Mouse (Mus musculus) heart, embryonic 15.5 days (tissue): ENCODE measurements at regions not wholly inside any gene's neighbourhood (a gene's known extent, or its start where the extent isn't known, plus 50 kb on each side); places are given as distances from the start of the nearest gene placed in this dataset.
"Not testable (repeated sequence)": the region's sequence is repeated elsewhere in the genome, so short reads cannot be mapped to it uniquely, and the experiment has no call there.

ENCODE experiments used
- ATAC-seq: fragments of 200-750 bp; cut with Nextera tagmentation; replicated peaks from 2 replicates; pipeline ENCODE4 v1.8.0; 2017; ENCODE audit warnings: low read depth, moderate TSS enrichment; ENCODE audit not compliant: insufficient number of reproducible peaks, insufficient read depth, low FRiP score
- H3K27ac ChIP-seq: fragments of 300-500 bp; sonication (generic); 2 replicates; pipeline ENCODE4 v1.5.1; 2015; ENCODE audit warnings: mild to moderate bottlenecking, inconsistent platforms
- H3K27me3 ChIP-seq: fragments of 300-500 bp; sonication (generic); 2 replicates; pipeline ENCODE4 v1.6.1; 2015; ENCODE audit warnings: inconsistent platforms
- H3K36me3 ChIP-seq: fragments of 300-500 bp; sonication (generic); 2 replicates; pipeline ENCODE4 v1.6.1; 2015; ENCODE audit warnings: mild to moderate bottlenecking, inconsistent platforms
- H3K4me1 ChIP-seq: fragments of 300-500 bp; sonication (generic); replicated peaks from 2 replicates; pipeline ENCODE4 v1.6.1; 2015; ENCODE audit warnings: inconsistent platforms
- H3K4me2 ChIP-seq: fragments of 300-500 bp; sonication (generic); 2 replicates; pipeline ENCODE4 v1.6.1; 2015; ENCODE audit warnings: inconsistent platforms, mild to moderate bottlenecking, moderate library complexity
- H3K4me3 ChIP-seq: fragments of 300-500 bp; sonication (generic); 2 replicates; pipeline ENCODE4 v1.5.1; 2015; ENCODE audit warnings: mild to moderate bottlenecking, inconsistent platforms
- H3K9ac ChIP-seq: fragments of 300-500 bp; sonication (generic); 2 replicates; pipeline ENCODE4 v1.6.1; 2015; ENCODE audit warnings: mild to moderate bottlenecking, inconsistent platforms
- H3K9me3 ChIP-seq: fragments of 300-500 bp; sonication (generic); replicated peaks from 2 replicates; pipeline ENCODE4 v1.6.1; 2016; ENCODE audit warnings: inconsistent platforms
- WGBS: fragments of 180-500 bp; shearing (Covaris S2); methylation state at CpG from one replicate; pipeline ENCODE4 v1.1.7; 2015; ENCODE audit warnings: mixed read lengths; 5-methylcytosine and 5-hydroxymethylcytosine counted together

DNA sequence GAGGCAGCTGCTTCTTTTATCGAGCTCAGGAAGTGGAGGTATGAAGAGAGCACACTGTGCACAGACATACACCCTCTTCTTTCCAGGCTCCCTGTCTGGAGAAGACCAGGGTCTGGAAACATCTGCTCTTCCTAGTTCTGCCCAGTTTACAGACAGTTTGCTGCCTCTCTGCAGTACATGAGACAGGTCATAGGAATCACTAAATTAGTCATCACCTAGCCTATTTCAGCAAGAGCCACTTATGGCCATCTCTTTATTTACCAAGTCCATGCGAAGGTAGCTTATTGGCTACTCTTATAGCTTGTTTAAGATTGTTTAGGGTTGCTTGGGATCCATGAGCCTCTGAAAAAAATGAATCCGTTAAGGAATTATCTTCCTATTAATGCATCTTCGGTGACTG, 257.9 kb downstream of the Nfkbiz start:
- no peak overlapping the region for H3K9ac ChIP-seq
- H3K9me3 ChIP-seq, result no peaks in the 10 kb centered on the region
- no peak overlapping the region for H3K4me3 ChIP-seq
- no peaks in the 10 kb centered on the region for H3K27me3 ChIP-seq
- no peak overlapping the region for H3K4me2 ChIP-seq
- H3K27ac ChIP-seq, result no peak overlapping the region
- H3K4me1 ChIP-seq, result no peaks in the 10 kb centered on the region
- 65% methylated on average over 4 of the region's 4 CpGs for WGBS
- no peak for ATAC-seq
- no peaks in the 10 kb centered on the region for H3K36me3 ChIP-seq

DNA sequence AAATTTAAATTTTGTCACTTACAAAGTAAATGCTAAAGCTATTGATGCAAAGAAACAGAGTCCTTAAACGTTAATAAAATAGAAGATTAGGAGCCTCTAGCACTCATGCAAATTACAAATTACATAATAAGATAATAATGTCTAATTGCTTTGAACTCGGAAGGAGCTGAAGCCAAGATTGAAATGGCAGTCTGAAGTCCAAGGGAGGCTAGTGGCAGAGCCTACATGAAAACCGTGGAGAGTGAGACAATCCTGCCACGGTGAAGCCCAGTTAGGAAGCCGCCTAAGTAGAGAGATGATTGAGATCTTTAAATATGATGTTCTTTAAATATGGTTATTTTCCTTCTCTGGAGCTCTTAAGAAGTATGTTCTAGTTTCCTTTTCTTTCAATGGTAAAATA, 260.0 kb downstream of the Nfkbiz start:
- Histone ChIP-seq H3K36me3 (no peaks in the 10 kb centered on the region), H3K9me3 (no peaks in the 10 kb centered on the region), H3K27ac (no peak overlapping the region), H3K9ac (no peak overlapping the region), H3K4me2 (no peak overlapping the region), H3K27me3 (no peaks in the 10 kb centered on the region), H3K4me1 (no peaks in the 10 kb centered on the region), H3K4me3 (no peak overlapping the region)
- no peak for ATAC-seq
- 80% methylated on average over 5 of the region's 5 CpGs for WGBS

DNA sequence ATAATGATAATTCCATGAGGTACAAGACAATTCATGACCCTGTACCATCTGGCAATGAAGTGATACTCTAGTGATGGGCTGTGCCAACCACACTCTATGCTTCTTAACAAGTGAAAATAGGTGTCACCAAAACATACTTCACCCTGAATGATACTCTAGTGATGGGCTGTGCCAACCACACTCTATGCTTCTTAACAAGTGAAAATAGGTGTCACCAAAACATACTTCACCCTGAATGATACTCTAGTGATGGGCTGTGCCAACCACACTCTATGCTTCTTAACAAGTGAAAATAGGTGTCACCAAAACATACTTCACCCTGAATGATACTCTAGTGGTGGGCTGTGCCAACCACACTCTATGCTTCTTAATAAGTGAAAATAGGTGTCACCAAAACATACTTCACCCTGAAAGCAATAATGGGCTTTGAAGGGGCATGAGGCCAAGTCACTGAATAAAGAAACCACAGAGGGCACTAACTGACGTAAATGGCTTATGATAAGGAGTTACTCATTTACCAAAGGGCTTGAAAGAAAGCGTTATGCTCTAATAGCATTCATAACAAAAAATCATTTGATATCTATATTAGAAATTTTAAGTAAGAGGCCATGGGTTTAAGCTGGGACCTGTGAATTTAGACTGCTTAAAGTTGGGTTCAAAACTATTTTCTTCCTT, 263.0 kb downstream of the Nfkbiz start:
- not testable (repeated sequence) for ATAC-seq, H3K9ac ChIP-seq, H3K4me3 ChIP-seq, H3K4me2 ChIP-seq, H3K4me1 ChIP-seq, H3K27ac ChIP-seq, H3K27me3 ChIP-seq, H3K36me3 ChIP-seq, H3K9me3 ChIP-seq
- WGBS, result 71% methylated on average over 2 of the region's 2 CpGs

DNA sequence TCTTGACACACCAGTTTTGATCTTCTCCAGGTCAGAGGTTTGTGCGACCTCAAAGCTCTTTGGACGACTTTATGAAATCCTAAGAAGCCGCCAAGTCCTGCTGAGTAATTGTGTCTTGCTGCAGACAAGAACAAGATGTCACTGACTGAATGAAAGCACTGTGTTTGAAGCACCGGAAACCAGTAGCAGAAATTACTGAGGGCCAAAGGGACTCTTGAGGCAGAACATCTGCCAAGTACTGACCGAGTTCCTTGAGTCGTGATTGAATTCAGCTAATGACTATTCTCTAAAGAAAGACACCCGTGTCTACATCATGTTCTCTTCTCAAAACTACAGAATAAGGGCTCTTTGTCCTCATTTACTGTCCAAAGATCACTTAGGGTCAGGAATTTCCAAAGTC, 267.6 kb downstream of the Nfkbiz start:
- Histone ChIP-seq H3K4me3 (no peak overlapping the region), H3K27ac (no peak overlapping the region)
- WGBS, result 62% methylated on average over 7 of the region's 7 CpGs

DNA sequence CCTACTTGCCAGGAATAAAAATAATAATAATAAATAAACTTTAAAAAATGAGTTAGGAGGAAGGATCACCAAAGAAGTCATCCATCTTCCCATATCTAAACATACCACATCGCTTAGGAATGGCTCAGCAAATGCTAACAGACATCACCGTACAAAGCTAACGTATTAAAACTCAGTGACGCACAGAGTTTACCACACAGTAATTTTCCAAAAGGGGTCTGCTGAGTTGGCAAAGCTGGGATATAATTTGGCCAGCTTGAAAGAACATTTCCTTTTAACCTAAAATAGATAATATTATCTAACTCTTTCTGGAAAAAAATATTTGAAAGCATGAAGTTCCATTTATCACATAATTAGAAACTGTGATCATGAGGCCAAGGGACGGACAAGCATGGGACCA, 268.6 kb downstream of the Nfkbiz start:
- H3K9me3 ChIP-seq, result no peaks in the 10 kb centered on the region
- H3K27ac ChIP-seq, result no peak overlapping the region; the same call in 1 of the 2 replicates
- no peaks in the 10 kb centered on the region for H3K36me3 ChIP-seq
- ATAC-seq, result no peak
- no peaks in the 10 kb centered on the region for H3K27me3 ChIP-seq
- H3K4me3 ChIP-seq, result no peak overlapping the region
- no peak overlapping the region for H3K4me2 ChIP-seq
- no peaks in the 10 kb centered on the region for H3K4me1 ChIP-seq
- no peak overlapping the region for H3K9ac ChIP-seq
- 65% methylated on average over 5 of the region's 5 CpGs for WGBS

More for the DNA sequence above, 267.6 kb downstream of the Nfkbiz start:
- Histone ChIP-seq H3K27me3 (no peaks in the 10 kb centered on the region), H3K9me3 (no peaks in the 10 kb centered on the region), H3K4me2 (no peak overlapping the region), H3K9ac (no peak overlapping the region), H3K4me1 (no peaks in the 10 kb centered on the region), H3K36me3 (no peaks in the 10 kb centered on the region)
- ATAC-seq, result no peak

DNA sequence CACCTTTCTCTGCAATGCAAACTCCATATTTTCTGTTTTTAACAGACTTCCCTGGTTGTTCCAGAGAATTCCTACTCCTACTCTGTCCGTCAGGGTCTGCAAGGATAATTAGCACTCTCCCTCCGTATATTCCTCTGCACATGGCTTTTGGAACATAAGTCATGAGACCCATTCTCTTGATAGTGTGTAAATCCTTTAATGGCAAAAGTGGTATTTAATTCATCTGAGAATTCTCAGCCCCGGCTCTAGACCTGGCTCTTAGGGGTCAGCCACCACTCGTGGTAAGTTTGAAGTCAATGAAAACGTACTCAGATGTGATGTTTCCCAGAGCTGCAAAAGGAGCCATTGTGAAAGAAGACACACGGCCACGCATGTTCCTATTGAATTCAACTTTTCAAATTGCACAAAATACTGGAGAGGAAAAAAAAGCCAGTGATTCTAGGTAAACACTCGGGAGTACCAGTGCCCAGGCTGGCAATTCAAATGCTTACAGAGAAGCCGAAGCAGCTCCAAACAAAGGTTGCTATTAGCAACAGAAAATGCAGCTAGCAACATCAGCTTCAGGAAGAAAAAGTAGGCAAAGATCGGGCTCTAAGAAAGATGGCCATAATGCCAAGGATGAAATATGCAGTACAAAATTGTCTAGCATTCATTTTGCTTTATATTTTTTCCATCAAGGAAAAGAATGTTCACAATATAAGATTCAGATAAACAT, 258.2 kb upstream of the Zpld1 start:
- H3K4me3 ChIP-seq, result no peak overlapping the region
- peaks cover 5% of the 10 kb centered on the region; the same call in 1 of the 2 replicates for H3K4me1 ChIP-seq
- no peak for ATAC-seq
- 54% methylated on average over 10 of the region's 10 CpGs for WGBS
- no peaks in the 10 kb centered on the region for H3K9me3 ChIP-seq
- H3K4me2 ChIP-seq, result peak overlapping the region; percentile 32; the same call in 1 of the 2 replicates
- no peak overlapping the region for H3K9ac ChIP-seq
- H3K27ac ChIP-seq, result peak overlapping the region; percentile 53
- H3K27me3 ChIP-seq, result no peaks in the 10 kb centered on the region
- no peaks in the 10 kb centered on the region for H3K36me3 ChIP-seq

DNA sequence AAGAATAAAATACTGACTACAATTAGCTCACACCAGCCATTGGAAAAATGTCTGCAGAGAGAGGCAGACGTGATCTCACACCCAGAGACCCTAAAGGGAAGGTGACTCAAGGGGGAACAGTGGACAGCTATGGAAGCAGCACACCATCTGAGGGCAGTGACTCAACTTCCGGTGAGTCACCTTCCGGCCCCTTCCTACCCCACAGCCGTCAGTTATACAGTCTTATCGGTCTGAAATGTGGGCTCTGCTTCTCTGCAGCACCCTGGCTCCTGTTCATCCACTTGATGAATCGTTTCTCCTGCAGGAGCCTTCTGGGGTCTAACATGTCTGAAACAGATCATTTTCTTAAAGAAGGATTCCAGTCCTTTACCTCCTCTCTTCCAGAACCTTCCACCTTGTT, 257.4 kb upstream of the Zpld1 start:
- Histone ChIP-seq H3K27me3 (no peaks in the 10 kb centered on the region), H3K4me1 (peaks cover 5% of the 10 kb centered on the region; the same call in 1 of the 2 replicates), H3K9me3 (no peaks in the 10 kb centered on the region), H3K36me3 (no peaks in the 10 kb centered on the region), H3K4me3 (no peak overlapping the region), H3K9ac (no peak overlapping the region), H3K27ac (peak overlapping the region; percentile 53), H3K4me2 (no peak overlapping the region)
- ATAC-seq, result peak; percentile 55; the same call in 1 of the 2 replicates
- WGBS, result 24% methylated on average over 6 of the region's 6 CpGs

DNA sequence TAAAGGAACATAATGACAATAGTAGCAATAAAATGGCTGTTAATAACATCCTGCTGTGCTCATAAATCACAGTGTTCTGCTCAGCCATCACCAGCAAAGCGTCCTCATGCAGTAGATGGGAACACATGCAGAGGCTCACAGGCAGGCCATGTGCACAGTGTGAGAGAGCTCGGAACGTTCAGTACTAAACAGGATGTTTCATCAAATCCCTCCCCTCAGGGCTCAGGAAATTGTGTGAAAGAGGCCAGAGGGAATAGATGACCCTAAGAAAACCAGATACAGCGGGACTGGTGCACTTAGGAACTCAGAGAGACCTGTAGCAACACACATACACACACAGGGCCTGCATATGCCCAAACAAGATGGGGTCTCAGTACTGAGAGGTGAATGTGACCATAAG, 256.1 kb upstream of the Zpld1 start:
- WGBS, result 62% methylated on average over 4 of the region's 4 CpGs
- no peak for ATAC-seq
- Histone ChIP-seq H3K4me1 (peaks cover 5% of the 10 kb centered on the region; the same call in 1 of the 2 replicates), H3K36me3 (no peaks in the 10 kb centered on the region), H3K9me3 (no peaks in the 10 kb centered on the region), H3K27ac (no peak overlapping the region), H3K4me2 (no peak overlapping the region), H3K4me3 (no peak overlapping the region), H3K9ac (no peak overlapping the region), H3K27me3 (no peaks in the 10 kb centered on the region)

DNA sequence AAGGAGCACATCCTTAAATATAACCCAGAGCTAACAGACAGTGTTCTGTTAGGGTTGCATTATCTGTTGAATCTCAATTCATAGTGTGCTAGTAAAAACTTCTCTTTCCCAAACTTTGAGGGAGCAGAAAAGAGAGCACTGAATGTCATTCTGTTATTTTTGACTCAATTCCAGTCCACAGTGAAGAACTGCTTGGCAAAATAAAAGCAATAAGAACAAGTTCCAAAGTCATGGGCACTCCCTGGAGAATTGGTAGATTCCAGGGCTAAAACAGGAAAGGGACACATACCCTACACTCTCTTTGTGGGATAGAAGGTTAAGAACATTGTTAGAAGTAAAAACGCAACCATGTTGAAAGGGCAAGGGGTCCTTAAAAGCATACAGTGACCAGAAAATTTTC, 253.6 kb upstream of the Zpld1 start:
- ATAC-seq, result no peak
- 77% methylated on average over 1 of the region's 1 CpGs for WGBS

DNA sequence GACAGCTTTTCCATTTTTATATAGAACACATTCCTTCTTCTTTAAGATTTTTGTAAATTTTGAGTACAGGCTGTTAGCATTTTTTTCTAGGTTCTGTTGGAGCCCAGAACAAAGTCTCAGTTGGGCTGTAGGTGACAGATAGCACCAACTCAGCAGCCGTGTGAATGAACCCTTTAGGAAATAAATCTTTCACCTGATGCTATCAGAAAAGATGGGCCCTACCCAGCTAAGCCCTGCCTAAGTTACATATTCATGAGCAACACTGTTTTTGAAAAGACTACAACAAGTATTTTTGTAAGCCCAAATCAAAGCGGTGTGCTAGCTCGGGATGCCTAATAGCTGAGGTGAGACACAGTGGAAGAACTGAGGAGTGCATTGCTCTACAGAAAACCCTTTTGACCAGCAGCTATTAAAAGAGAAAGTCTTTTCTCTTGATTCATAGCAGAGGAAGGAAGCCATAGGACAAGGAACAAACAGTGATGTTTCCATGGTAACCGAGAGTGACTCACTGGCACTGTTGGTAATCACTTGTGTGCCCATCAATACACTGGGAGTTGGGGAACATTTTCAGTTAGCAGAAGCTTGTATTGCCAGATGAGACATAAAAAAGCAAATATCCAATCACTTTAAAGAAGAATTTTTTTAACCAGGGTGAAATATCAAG, 253.0 kb upstream of the Zpld1 start:
- H3K4me3 ChIP-seq, result no peak overlapping the region
- no peaks in the 10 kb centered on the region for H3K36me3 ChIP-seq
- H3K27me3 ChIP-seq, result no peaks in the 10 kb centered on the region
- no peaks in the 10 kb centered on the region for H3K9me3 ChIP-seq
- H3K9ac ChIP-seq, result no peak overlapping the region
- H3K4me2 ChIP-seq, result no peak overlapping the region
- 63% methylated on average over 4 of the region's 4 CpGs for WGBS
- peaks cover 5% of the 10 kb centered on the region; the same call in 1 of the 2 replicates for H3K4me1 ChIP-seq
- peak overlapping the region; percentile 23; the same call in 1 of the 2 replicates for H3K27ac ChIP-seq
- no peak for ATAC-seq

More for the DNA sequence above, 253.6 kb upstream of the Zpld1 start:
- Histone ChIP-seq H3K27me3 (no peaks in the 10 kb centered on the region), H3K9ac (no peak overlapping the region), H3K4me3 (no peak overlapping the region), H3K9me3 (no peaks in the 10 kb centered on the region), H3K4me2 (no peak overlapping the region), H3K27ac (peak overlapping the region; percentile 23; the same call in 1 of the 2 replicates), H3K4me1 (peaks cover 5% of the 10 kb centered on the region; the same call in 1 of the 2 replicates), H3K36me3 (no peaks in the 10 kb centered on the region)

DNA sequence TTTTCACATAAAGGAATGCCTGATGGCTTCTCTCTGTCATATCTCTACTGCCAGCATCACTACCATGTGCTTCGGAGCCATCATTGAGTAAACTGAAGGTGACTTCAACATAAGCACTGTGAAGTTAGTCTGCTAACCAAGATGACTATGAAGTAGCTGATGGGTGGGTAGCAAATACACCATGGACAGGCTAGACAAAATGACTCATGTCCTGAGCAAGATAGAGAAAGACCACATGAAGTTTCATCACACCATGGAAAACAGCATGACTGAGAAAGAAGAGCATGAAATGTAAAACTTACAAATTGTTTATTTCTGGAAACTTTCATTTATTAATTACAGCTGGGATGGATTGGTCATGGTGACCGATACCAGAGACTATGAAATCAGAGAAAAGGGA, 249.3 kb upstream of the Zpld1 start:
- ATAC-seq, result no peak
- Histone ChIP-seq H3K4me1 (no peaks in the 10 kb centered on the region), H3K27ac (no peak overlapping the region), H3K4me2 (no peak overlapping the region), H3K9me3 (no peaks in the 10 kb centered on the region), H3K27me3 (no peaks in the 10 kb centered on the region), H3K9ac (no peak overlapping the region), H3K36me3 (no peaks in the 10 kb centered on the region), H3K4me3 (no peak overlapping the region)
- 80% methylated on average over 2 of the region's 2 CpGs for WGBS
